Comparison of ENCODE assay signal across 25 mouse cellular contexts in genomic region chr7:3210605-3211004, GRCm38 (mm10).
DNase-seq lines count a peak whose midpoint lies in the region; TF ChIP-seq lines count a peak whose summit lies in the region.
"Had no signal": no experiment of that assay in that cellular context is flagged by ENCODE, and none has a peak within 500 bp of the region (broad histone marks: within the 10 kb centered on the region; RNA-seq: fewer than 3 reads in every experiment).

No protein-coding gene starts in this region.

- DNase-seq in ES-CJ7 (ENCODE audit: low read depth, low spot score) = peak; percentile 71
- DNase-seq in R1 (ENCODE audit: low read depth, low spot score) = peak; percentile 85
- DNase-seq in yolk sac, embryonic 10.5 days (ENCODE audit: low spot score) = peak; percentile 56
- DNase-seq in heart, adult 9 months (ENCODE audit: low spot score in 2 of 2) = no peak
- no peak for DNase-seq in cerebellum, adult 11 months
- no peak for DNase-seq in left cerebral cortex, adult 9 months (ENCODE audit: low spot score in 2 of 2)
- DNase-seq: adrenal gland, adult 8-10 months; adrenal gland, postnatal 14 days; adrenal gland, postnatal 36 days; B cell, adult 2 months; cerebellum, adult 11-12 months; cerebellum, adult 8-10 months; cerebellum, adult 9-11 months; cerebellum, postnatal 14 days; cerebellum, postnatal 36 days; embryo, embryonic 11 days had no signal

- peak overlapping the region; percentile 30; the same call in 1 of the 2 replicates for H3K4me3 ChIP-seq in E14TG2a.4 (replicated peaks; ENCODE audit: low read length)
- H3K4me3 ChIP-seq: embryonic facial prominence, embryonic 13.5 days; embryonic facial prominence, embryonic 15.5 days; erythroblast, embryonic 14.5 days; forebrain, embryonic 10.5 days; forebrain, embryonic 12.5 days had no signal

- H3K4me1 ChIP-seq in E14TG2a.4 (replicated peaks; ENCODE audit: low read depth, low read length) = peaks cover 71% of the 10 kb centered on the region
- H3K4me1 ChIP-seq: embryonic facial prominence, embryonic 13.5 days; embryonic facial prominence, embryonic 15.5 days had no signal

- H3K36me3 ChIP-seq in E14TG2a.4 (ENCODE audit: insufficient read depth, low read length) = no peaks in the 10 kb centered on the region
- H3K36me3 ChIP-seq: embryonic facial prominence, embryonic 13.5 days; embryonic facial prominence, embryonic 15.5 days; forebrain, embryonic 10.5 days; forebrain, embryonic 12.5 days; G1E had no signal

- no peak for TF ChIP-seq CTCF in E14TG2a.4 (conservative IDR thresholded peaks at IDR 0.05; ENCODE audit: low read length)

- H3K27me3 ChIP-seq in E14TG2a.4 (ENCODE audit: insufficient read depth, low read length) = no peaks in the 10 kb centered on the region
- H3K27me3 ChIP-seq: CH12.LX; embryonic facial prominence, embryonic 13.5 days; embryonic facial prominence, embryonic 15.5 days; forebrain, embryonic 12.5 days; Patski had no signal

- no peaks in the 10 kb centered on the region for H3K9me3 ChIP-seq in E14TG2a.4 (ENCODE audit: low read length)
- H3K9me3 ChIP-seq: embryonic facial prominence, embryonic 13.5 days; embryonic facial prominence, embryonic 15.5 days; forebrain, embryonic 10.5 days; forebrain, embryonic 12.5 days; G1E had no signal

Comparison
In these comparisons a context has a peak if more than half of its experiments do, and no peak if none do; other contexts are left out.
1. DNase-seq: peak in ES-CJ7 (single experiment), R1 (single experiment) and yolk sac, embryonic 10.5 days (single experiment); none in heart, adult 9 months (0 of 2), cerebellum, adult 11 months (single experiment) and left cerebral cortex, adult 9 months (0 of 2).